Mouse (Mus musculus) spleen, adult 2 months (tissue): ENCODE measurements around the gene Stx1a.

ENCODE experiments used
- CTCF ChIP-seq: fragments of 200-500 bp; IDR thresholded peaks from 2 replicates; pipeline ENCODE4 v1.5.1; 2011; ENCODE audit warnings: mild to moderate bottlenecking, inconsistent platforms; ENCODE audit not compliant: insufficient read depth, insufficient read length, insufficient replicate concordance; ENCODE audit errors: extremely low read depth
- POLR2A ChIP-seq: fragments of 200-500 bp; IDR thresholded peaks from 2 replicates; pipeline ENCODE4 v1.6.1; 2011; ENCODE audit warnings: low read depth, low read length, inconsistent platforms

GRCm38 (mm10) chr5:135023344-135024173, at the start of gene Stx1a:
- TF ChIP-seq CTCF, result no peak
- TF ChIP-seq POLR2A, result no peak
